Mouse (Mus musculus): ENCODE data around the gene Higd2a. TPM values are rescaled to one million over a fixed set of nuclear protein-coding genes. Genes with fewer than 3 reads are reported as not detected.
A peak's percentile ranks its signal among the peaks of the same experiment; 100 is the strongest.

The Higd2a gene
- polyA plus RNA-seq, 1 experiment from 2014 or later = 205 TPM

DNA sequence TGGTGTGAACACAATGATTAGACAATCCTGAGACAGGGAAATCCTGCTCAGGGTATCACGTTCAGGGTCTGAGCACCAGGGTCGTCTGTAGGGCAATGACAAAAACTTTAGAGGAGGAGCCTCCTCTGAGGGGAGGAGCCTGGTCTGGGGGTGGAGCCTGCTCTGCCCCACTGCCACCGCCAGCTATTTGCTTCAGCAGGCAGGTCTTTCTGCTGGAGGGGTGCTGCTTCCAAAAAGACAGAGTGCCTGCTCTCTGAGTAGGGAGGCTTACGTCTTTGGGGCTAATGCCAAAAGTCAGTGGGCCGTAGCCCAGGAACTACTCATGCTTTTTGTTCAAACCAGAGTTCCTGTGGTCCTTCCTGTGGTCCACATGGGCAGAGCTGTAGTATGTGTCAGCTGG lies 21.6 kb upstream of the Higd2a start:
- WGBS = 46% methylated on average over 5 of the region's 5 CpGs
- Histone ChIP-seq H3K4me2 (no peak overlapping the region), H3K9ac (no peak overlapping the region), H3K36me3 (no peaks in the 10 kb centered on the region), H3K27me3 (no peaks in the 10 kb centered on the region), H3K4me3 (replicated peaks) (no peak overlapping the region), H3K4me1 (peaks cover 21% of the 10 kb centered on the region), H3K27ac (no peak overlapping the region), H3K9me3 (replicated peaks) (no peaks in the 10 kb centered on the region)
- no peak for ATAC-seq (replicated peaks; ENCODE audit: low FRiP score)

DNA sequence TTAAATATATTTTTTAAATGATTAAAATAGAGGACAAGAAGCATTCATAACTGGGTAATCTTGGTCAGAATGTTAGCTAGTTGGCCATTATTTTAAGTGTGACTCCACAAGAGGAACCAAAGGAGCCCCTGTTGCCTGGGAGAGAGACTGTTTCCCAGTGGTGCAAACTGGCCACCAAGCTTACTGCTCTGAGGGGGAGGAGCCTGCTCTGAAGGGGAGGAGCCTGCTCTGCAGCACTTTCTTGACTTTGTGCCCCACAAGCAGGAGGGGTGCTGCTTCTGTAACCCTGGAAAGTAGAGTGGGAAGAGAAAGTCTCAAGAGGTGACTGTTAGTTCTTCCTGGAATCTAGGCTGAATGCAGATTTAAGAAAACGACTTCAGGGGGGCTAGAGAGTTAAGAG lies 20.7 kb upstream of the Higd2a start:
- ATAC-seq (replicated peaks; ENCODE audit: low FRiP score) = no peak
- no peak overlapping the region for H3K4me2 ChIP-seq
- H3K36me3 ChIP-seq = no peaks in the 10 kb centered on the region
- H3K9me3 ChIP-seq (replicated peaks) = no peaks in the 10 kb centered on the region
- H3K27ac ChIP-seq = no peak overlapping the region
- no peak overlapping the region for H3K4me3 ChIP-seq (replicated peaks)
- peaks cover 18% of the 10 kb centered on the region for H3K4me1 ChIP-seq
- 0 out of 2 replicates have a peak, but pooled peaks cover 4% of the 10 kb centered on the region for H3K27me3 ChIP-seq
- 49% methylated on average over 1 of the region's 1 CpGs for WGBS
- no peak overlapping the region for H3K9ac ChIP-seq

DNA sequence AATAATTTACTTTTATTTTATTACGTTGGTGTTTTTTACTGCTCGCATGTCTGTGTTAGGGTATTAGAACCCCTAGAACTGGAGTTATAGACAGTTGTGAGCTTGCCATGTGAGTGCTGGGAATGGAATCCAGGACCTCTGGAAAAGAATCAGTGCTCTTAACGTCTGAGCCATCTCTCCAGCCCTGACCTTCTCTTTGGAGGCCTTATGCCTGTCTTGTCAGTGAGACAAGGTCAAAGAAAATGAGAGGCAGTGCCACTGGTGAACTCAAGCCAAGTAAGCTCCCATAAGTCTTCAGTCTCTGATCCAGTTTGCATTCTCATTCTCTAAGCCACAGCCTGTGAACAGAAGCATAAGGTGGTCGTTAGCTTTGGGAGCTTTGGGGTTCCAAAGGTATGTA lies 19.3 kb upstream of the Higd2a start:
- Histone ChIP-seq H3K9ac (no peak overlapping the region), H3K9me3 (replicated peaks) (no peaks in the 10 kb centered on the region), H3K4me1 (peaks cover 19% of the 10 kb centered on the region), H3K36me3 (no peaks in the 10 kb centered on the region), H3K27ac (no peak overlapping the region), H3K4me2 (no peak overlapping the region), H3K4me3 (replicated peaks) (no peak overlapping the region), H3K27me3 (0 out of 2 replicates have a peak, but pooled peaks cover 4% of the 10 kb centered on the region)
- 79% methylated on average over 4 of the region's 4 CpGs for WGBS
- no peak for ATAC-seq (replicated peaks; ENCODE audit: low FRiP score)

DNA sequence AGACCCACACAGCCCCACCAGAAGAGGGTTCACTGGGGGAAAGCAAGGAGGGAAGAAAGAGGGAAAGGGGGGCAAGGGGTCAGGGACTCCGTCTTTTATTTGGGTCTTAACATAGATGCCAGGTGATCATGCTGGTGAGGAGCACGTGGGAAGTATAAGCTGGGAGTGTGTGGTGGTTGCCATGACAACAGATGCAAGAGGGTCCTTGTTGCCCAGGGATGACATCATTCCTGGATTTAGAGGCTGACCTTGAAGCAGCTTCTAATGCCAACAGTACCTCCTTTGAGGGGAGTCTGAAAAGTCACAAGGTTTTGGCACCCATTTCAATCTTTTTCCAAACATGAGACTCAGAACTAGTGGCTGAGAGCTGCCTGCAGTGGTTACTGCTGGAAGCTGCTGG lies 18.4 kb upstream of the Higd2a start:
- 0 out of 2 replicates have a peak, but pooled peaks cover 4% of the 10 kb centered on the region for H3K27me3 ChIP-seq
- ATAC-seq (replicated peaks; ENCODE audit: low FRiP score) = no peak
- peaks cover 26% of the 10 kb centered on the region for H3K4me1 ChIP-seq
- peaks cover 4% of the 10 kb centered on the region for H3K36me3 ChIP-seq
- H3K9me3 ChIP-seq (replicated peaks) = no peaks in the 10 kb centered on the region
- WGBS = 54% methylated on average over 2 of the region's 2 CpGs
- no peak overlapping the region for H3K9ac ChIP-seq
- H3K27ac ChIP-seq = no peak overlapping the region
- no peak overlapping the region for H3K4me3 ChIP-seq (replicated peaks)
- H3K4me2 ChIP-seq = no peak overlapping the region

DNA sequence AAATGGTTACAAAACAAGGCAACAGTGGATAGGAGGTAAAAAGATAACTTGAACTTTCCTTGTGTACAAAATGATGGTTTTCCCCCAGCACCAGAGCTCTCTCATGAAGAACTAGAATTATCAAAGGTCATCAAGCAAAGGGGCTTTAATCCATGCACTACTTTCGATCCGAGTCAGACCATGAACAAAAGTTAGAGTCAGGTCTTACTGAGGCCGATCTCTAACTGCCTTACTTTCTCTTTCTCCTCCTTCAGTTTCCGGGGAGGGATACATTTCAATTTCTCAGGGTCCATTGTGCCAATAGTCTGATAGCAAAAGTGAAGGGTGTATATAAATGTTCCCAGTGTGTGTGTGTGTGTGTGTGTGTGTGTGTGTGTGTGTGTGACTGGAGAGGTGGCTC lies 17.4 kb upstream of the Higd2a start:
- Histone ChIP-seq H3K4me1 (peaks cover 31% of the 10 kb centered on the region), H3K27ac (no peak overlapping the region), H3K36me3 (peaks cover 14% of the 10 kb centered on the region), H3K4me2 (no peak overlapping the region), H3K9ac (no peak overlapping the region), H3K27me3 (0 out of 2 replicates have a peak, but pooled peaks cover 4% of the 10 kb centered on the region), H3K4me3 (replicated peaks) (no peak overlapping the region), H3K9me3 (replicated peaks) (no peaks in the 10 kb centered on the region)
- ATAC-seq (replicated peaks; ENCODE audit: low FRiP score) = no peak
- 77% methylated on average over 4 of the region's 4 CpGs for WGBS

GRCm38 (mm10) chr13:54574854-54575481 lies 15.0 kb upstream of the Higd2a start, which contains the start of gene Arl10:
Gene Arl10 (plus strand): TSS chr13:54575015.
- peak; percentile 90 for ATAC-seq (replicated peaks; ENCODE audit: low FRiP score)

DNA sequence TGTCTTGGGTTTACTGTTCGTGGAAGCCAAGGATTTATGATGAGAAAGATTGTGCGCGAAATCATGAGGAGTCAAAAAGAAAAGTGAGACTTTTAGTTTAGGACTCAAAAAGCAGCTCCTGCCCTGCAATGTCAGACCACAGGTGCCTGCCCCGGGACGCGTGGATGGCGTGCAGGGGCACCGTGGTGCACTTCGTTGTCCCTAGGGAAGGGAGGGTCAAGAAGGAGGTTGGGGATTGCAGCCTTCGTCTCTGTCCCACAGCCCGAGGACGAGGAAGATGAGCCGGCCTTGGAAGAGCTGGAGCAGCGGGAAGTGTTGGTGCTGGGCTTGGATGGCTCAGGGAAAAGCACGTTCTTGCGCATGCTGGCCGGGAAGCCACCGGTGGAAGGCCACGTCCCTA lies 14.5 kb upstream of the Higd2a start:
- 2% methylated on average over 19 of the region's 19 CpGs for WGBS
- ATAC-seq (replicated peaks; ENCODE audit: low FRiP score) = peak; percentile 17; the same call in 1 of the 2 replicates
- Histone ChIP-seq H3K36me3 (peaks cover 43% of the 10 kb centered on the region), H3K9ac (peak overlapping the region; percentile 87), H3K9me3 (replicated peaks) (no peaks in the 10 kb centered on the region), H3K4me1 (peaks cover 27% of the 10 kb centered on the region), H3K27me3 (0 out of 2 replicates have a peak, but pooled peaks cover 4% of the 10 kb centered on the region), H3K27ac (peak overlapping the region; percentile 83), H3K4me3 (replicated peaks) (peak overlapping the region; percentile 80), H3K4me2 (peak overlapping the region; percentile 89)

More at GRCm38 (mm10) chr13:54574854-54575481, 15.0 kb upstream of the Higd2a start, which contains the start of gene Arl10:
- Histone ChIP-seq H3K4me3 (replicated peaks) (peak within 1 kb of the TSS; percentile 80), H3K27me3 (0 out of 2 replicates have a peak, but pooled peaks cover 4% of the 10 kb centered on the region), H3K9ac (peak within 1 kb of the TSS; percentile 87), H3K9me3 (replicated peaks) (no peaks in the 10 kb centered on the region), H3K4me2 (peak within 1 kb of the TSS; percentile 89), H3K4me1 (peaks cover 27% of the 10 kb centered on the region), H3K36me3 (peaks cover 37% of the 10 kb centered on the region), H3K27ac (peak within 1 kb of the TSS; percentile 83)
- under 1% methylated on average over 55 of the region's 55 CpGs for WGBS

DNA sequence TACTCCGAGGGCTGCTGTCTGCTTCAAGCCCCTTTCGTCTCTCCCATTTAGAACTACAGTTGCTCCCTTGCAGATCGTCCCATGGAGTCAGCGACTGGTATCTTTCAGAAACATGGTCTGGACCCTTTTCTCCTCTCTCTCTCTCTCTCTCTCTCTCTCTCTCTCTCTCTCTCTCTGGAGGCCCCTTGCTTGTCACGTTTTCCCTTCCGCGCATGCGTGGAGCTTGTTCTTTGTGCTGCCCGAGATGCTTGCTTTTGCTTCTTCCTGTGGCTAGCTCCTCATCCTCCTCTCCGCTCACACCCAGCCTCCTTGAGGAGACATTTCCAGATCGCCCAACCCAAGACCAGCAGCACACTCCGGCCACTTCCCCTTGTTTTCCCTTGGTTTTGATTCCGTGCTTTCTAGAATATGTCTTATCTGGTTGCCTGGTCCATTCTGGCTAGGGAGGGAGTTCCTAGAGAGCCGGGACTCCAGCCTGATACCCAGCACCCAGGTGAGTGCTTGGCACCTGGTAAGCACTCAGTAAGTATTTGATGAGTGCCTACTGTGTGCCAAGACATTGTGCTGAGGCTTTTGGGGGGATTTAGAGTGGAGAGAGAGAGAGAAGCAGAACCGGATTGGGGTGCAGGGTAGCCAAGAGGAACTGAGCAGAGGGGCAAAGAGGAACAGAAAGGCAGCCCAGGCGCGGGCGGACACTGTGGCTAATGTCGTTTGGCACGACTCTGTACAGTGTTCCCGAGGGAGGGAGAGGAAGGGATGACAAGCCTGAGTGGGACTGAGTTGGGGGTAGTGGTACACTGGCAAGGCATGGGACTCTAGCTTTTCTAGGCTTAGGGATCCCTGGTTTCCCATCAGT lies 12.1 kb upstream of the Higd2a start:
- H3K9ac ChIP-seq = no peak overlapping the region
- peaks cover 67% of the 10 kb centered on the region for H3K36me3 ChIP-seq
- H3K9me3 ChIP-seq (replicated peaks) = no peaks in the 10 kb centered on the region
- no peak overlapping the region for H3K4me2 ChIP-seq
- H3K4me3 ChIP-seq (replicated peaks) = no peak overlapping the region
- WGBS = 86% methylated on average over 21 of the region's 21 CpGs
- peaks cover 27% of the 10 kb centered on the region for H3K4me1 ChIP-seq
- H3K27ac ChIP-seq = no peak overlapping the region
- H3K27me3 ChIP-seq = 0 out of 2 replicates have a peak, but pooled peaks cover 4% of the 10 kb centered on the region
- ATAC-seq (replicated peaks; ENCODE audit: low FRiP score) = no peak

- Histone ChIP-seq H3K27ac (no peak overlapping the region), H3K9ac (no peak overlapping the region), H3K4me1 (peaks cover 10% of the 10 kb centered on the region), H3K4me3 (replicated peaks) (no peak overlapping the region), H3K4me2 (no peak overlapping the region), H3K9me3 (replicated peaks) (no peaks in the 10 kb centered on the region), H3K36me3 (peaks cover 100% of the 10 kb centered on the region), H3K27me3 (no peaks in the 10 kb centered on the region)
- ATAC-seq (replicated peaks; ENCODE audit: low FRiP score) = no peak
- 71% methylated on average over 2 of the region's 2 CpGs for WGBS
Observed at GRCm38 (mm10) chr13:54581385-54581784, 8.6 kb upstream of the Higd2a start.

DNA sequence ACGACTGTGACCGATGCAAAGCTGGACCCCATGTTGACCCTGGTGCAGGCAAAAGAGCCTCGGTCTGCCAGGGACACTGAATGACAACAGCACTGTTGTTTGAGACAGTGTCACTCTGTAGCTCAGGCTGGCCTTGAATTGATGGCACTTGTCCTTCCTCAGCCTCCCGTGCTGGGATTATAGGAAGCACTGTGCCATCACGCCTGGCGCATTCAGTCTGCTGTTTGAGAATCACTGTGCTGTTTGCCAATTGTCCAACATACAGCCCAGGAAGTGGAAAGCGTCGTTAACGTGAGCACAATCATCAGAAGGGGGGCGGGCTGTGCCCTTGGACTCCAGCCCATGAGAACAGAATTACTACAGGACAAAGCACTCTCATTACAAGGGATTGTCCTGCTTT lies 7.9 kb upstream of the Higd2a start:
- H3K9ac ChIP-seq = no peak overlapping the region
- no peaks in the 10 kb centered on the region for H3K27me3 ChIP-seq
- H3K27ac ChIP-seq = no peak overlapping the region
- WGBS = 81% methylated on average over 10 of the region's 10 CpGs
- no peak for ATAC-seq (replicated peaks; ENCODE audit: low FRiP score)
- H3K4me2 ChIP-seq = no peak overlapping the region
- H3K9me3 ChIP-seq (replicated peaks) = no peaks in the 10 kb centered on the region
- no peak overlapping the region for H3K4me3 ChIP-seq (replicated peaks)
- H3K4me1 ChIP-seq = 0 out of 2 replicates have a peak, but pooled peaks cover 3% of the 10 kb centered on the region
- peaks cover 100% of the 10 kb centered on the region for H3K36me3 ChIP-seq

DNA sequence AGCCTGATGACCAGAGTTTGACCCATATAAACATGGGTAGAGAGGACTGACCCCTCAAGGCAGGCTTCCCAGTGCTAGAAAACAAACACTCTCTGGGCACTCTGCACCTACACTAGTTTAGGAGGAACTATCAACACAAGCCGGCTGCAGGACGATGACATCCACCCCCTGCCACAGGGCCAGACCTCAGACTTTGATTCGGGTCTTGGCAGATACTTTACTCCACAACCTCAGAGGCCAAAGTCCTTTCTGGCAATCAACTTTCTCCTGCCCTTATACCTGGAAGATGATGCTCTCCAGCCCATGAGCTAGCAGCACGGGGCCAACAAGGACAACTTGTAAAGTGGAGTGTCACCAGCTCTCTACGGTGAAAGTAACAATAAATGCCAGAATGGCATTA lies 7.1 kb upstream of the Higd2a start:
- Histone ChIP-seq H3K4me3 (replicated peaks) (no peak overlapping the region), H3K9me3 (replicated peaks) (no peaks in the 10 kb centered on the region), H3K4me2 (no peak overlapping the region), H3K9ac (no peak overlapping the region), H3K27me3 (no peaks in the 10 kb centered on the region), H3K27ac (0 out of 2 replicates have a peak overlapping the region, but pooled peaks have one; percentile 22), H3K36me3 (peaks cover 100% of the 10 kb centered on the region), H3K4me1 (no peaks in the 10 kb centered on the region)
- ATAC-seq (replicated peaks; ENCODE audit: low FRiP score) = no peak
- WGBS = 90% methylated on average over 5 of the region's 5 CpGs

- Histone ChIP-seq H3K36me3 (peaks cover 77% of the 10 kb centered on the region), H3K27ac (no peak overlapping the region), H3K9me3 (replicated peaks) (no peaks in the 10 kb centered on the region), H3K4me1 (peaks cover 15% of the 10 kb centered on the region), H3K9ac (no peak overlapping the region), H3K4me3 (replicated peaks) (no peak overlapping the region), H3K4me2 (no peak overlapping the region), H3K27me3 (no peaks in the 10 kb centered on the region)
- no peak for ATAC-seq (replicated peaks; ENCODE audit: low FRiP score)
- WGBS = 79% methylated on average over 11 of the region's 11 CpGs
Observed at GRCm38 (mm10) chr13:54585831-54586230, 4.2 kb upstream of the Higd2a start.

All from kidney, embryonic 15.5 days (tissue).